ENCODE assay signal across 18 mouse cellular contexts in the genomic region with DNA sequence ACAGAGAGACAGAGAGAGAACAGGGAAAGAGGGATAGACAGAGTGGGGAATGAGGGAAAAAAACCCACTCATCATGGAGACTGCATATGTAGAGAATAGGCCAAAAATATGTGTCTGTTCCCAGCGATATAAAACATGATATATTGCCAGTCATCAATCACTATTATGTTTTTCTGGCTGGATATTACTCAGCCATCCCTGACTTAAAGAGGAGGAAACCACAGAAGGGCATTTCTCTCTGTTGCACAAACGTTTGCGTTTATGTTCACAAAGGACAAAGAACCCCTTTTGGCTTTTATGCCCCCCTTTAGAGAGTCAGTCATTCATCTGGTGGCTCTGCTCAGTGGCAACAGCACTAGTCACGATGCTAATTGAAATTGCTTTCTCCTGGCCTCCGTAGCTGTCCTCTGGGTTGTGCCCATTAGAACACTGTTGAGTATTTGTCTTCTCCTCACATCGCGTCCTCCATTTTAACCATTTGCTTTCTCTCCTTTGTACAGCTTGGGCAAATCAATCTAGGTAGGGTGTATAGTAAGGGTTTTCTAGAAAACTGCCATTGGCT. TPM values are rescaled to one million over a fixed set of nuclear protein-coding genes. Genes with fewer than 3 reads are reported as not detected.
DNase-seq lines count a peak whose midpoint lies in the region; ATAC-seq and TF ChIP-seq lines count a peak whose summit lies in the region.
"Had no signal": no experiment of that assay in that cellular context is flagged by ENCODE, and none has a peak within 500 bp of the region (broad histone marks: within the 10 kb centered on the region; RNA-seq: fewer than 3 reads in every experiment).

No protein-coding gene starts in this region.

- no peak for TF ChIP-seq POLR2A in lung, adult 2 months (IDR thresholded peaks at IDR 0.05; ENCODE audit: borderline replicate concordance, extremely low read depth, low read depth, low read length)

- no peak overlapping the region for H3K27ac ChIP-seq in hindbrain, embryonic 13.5 days
- H3K27ac ChIP-seq in hindbrain, embryonic 11.5 days (ENCODE audit: low read depth, low read length): no peak overlapping the region
- no peak overlapping the region for H3K27ac ChIP-seq in neural tube, embryonic 12.5 days
- H3K27ac ChIP-seq in limb, embryonic 10.5 days: peak overlapping the region; percentile 77
- H3K27ac ChIP-seq: embryonic facial prominence, embryonic 13.5 days; forebrain, embryonic 12.5 days; macrophage; midbrain, embryonic 13.5 days had no signal

- WGBS in hindbrain, embryonic 13.5 days: 29% methylated on average over 7 of the region's 7 CpGs
- 47% methylated on average over 7 of the region's 7 CpGs for WGBS in hindbrain, embryonic 11.5 days
- 13% methylated on average over 7 of the region's 7 CpGs for WGBS in neural tube, embryonic 12.5 days
- WGBS in limb, embryonic 10.5 days: 51% methylated on average over 7 of the region's 7 CpGs
- WGBS in lung, adult 2 months: 35% methylated on average over 7 of the region's 7 CpGs

- no peak overlapping the region for H3K4me3 ChIP-seq in hindbrain, embryonic 13.5 days
- no peak overlapping the region for H3K4me3 ChIP-seq in hindbrain, embryonic 11.5 days (ENCODE audit: low read depth, low read length)
- H3K4me3 ChIP-seq in neural tube, embryonic 12.5 days: no peak overlapping the region
- no peak overlapping the region for H3K4me3 ChIP-seq in limb, embryonic 10.5 days
- H3K4me3 ChIP-seq in lung, adult 2 months (replicated peaks; ENCODE audit: extremely low read depth, low read depth, low read length): no peak overlapping the region
- H3K4me3 ChIP-seq: embryonic facial prominence, embryonic 13.5 days; forebrain, embryonic 12.5 days; midbrain, embryonic 13.5 days had no signal

- no peaks in the 10 kb centered on the region for H3K36me3 ChIP-seq in hindbrain, embryonic 13.5 days
- no peaks in the 10 kb centered on the region for H3K36me3 ChIP-seq in hindbrain, embryonic 11.5 days (ENCODE audit: control insufficient read depth, insufficient read depth, low read length)
- no peaks in the 10 kb centered on the region for H3K36me3 ChIP-seq in neural tube, embryonic 12.5 days
- H3K36me3 ChIP-seq in limb, embryonic 10.5 days: no peaks in the 10 kb centered on the region
- H3K36me3 ChIP-seq: embryonic facial prominence, embryonic 13.5 days; forebrain, embryonic 12.5 days; midbrain, embryonic 13.5 days had no signal

- ATAC-seq in hindbrain, embryonic 13.5 days (ENCODE audit: low FRiP score): 0 out of 2 replicates have a peak, but pooled peaks have one; percentile 46
- ATAC-seq in hindbrain, embryonic 11.5 days (ENCODE audit: low FRiP score): no peak
- ATAC-seq in neural tube, embryonic 12.5 days (ENCODE audit: low FRiP score, low read depth): peak; percentile 72; the same call in 1 of the 2 replicates
- no peak for ATAC-seq in erythroblast, adult 5-6 weeks (replicated peaks; ENCODE audit: low FRiP score, poor library complexity, severe bottlenecking)
- ATAC-seq: midbrain, embryonic 13.5 days had no signal

- H3K9me3 ChIP-seq in hindbrain, embryonic 13.5 days: no peaks in the 10 kb centered on the region
- no peaks in the 10 kb centered on the region for H3K9me3 ChIP-seq in hindbrain, embryonic 11.5 days (ENCODE audit: control insufficient read depth, low read length)
- H3K9me3 ChIP-seq in neural tube, embryonic 12.5 days: no peaks in the 10 kb centered on the region
- no peaks in the 10 kb centered on the region for H3K9me3 ChIP-seq in limb, embryonic 10.5 days (replicated peaks)
- H3K9me3 ChIP-seq: embryonic facial prominence, embryonic 13.5 days; forebrain, embryonic 12.5 days; midbrain, embryonic 13.5 days had no signal

- H3K27me3 ChIP-seq in hindbrain, embryonic 13.5 days: no peaks in the 10 kb centered on the region
- H3K27me3 ChIP-seq in hindbrain, embryonic 11.5 days (ENCODE audit: control insufficient read depth, insufficient read depth, low read length): no peaks in the 10 kb centered on the region
- 0 out of 2 replicates have a peak, but pooled peaks cover 2% of the 10 kb centered on the region for H3K27me3 ChIP-seq in neural tube, embryonic 12.5 days (replicated peaks)
- H3K27me3 ChIP-seq in limb, embryonic 10.5 days (ENCODE audit: low read depth, poor library complexity, severe bottlenecking): no peaks in the 10 kb centered on the region
- H3K27me3 ChIP-seq: embryonic facial prominence, embryonic 13.5 days; forebrain, embryonic 12.5 days; midbrain, embryonic 13.5 days had no signal

- H3K4me1 ChIP-seq in hindbrain, embryonic 13.5 days (replicated peaks): peaks cover 9% of the 10 kb centered on the region; the same call in 1 of the 2 replicates
- H3K4me1 ChIP-seq in hindbrain, embryonic 11.5 days (replicated peaks; ENCODE audit: control insufficient read depth, insufficient read depth, low read length): no peaks in the 10 kb centered on the region
- peaks cover 10% of the 10 kb centered on the region; the same call in 1 of the 2 replicates for H3K4me1 ChIP-seq in neural tube, embryonic 12.5 days
- peaks cover 54% of the 10 kb centered on the region for H3K4me1 ChIP-seq in limb, embryonic 10.5 days
- no peaks in the 10 kb centered on the region for H3K4me1 ChIP-seq in lung, adult 2 months (ENCODE audit: control insufficient read depth, insufficient read depth, low read length)
- H3K4me1 ChIP-seq: midbrain, embryonic 13.5 days had no signal

- TF ChIP-seq CTCF in lung, adult 2 months (IDR thresholded peaks at IDR 0.05; ENCODE audit: insufficient read depth, low read length): no peak

- H3K9ac ChIP-seq in hindbrain, embryonic 13.5 days: no peak overlapping the region
- no peak overlapping the region for H3K9ac ChIP-seq in hindbrain, embryonic 11.5 days (ENCODE audit: low read depth, low read length)
- H3K9ac ChIP-seq in neural tube, embryonic 12.5 days: no peak overlapping the region
- H3K9ac ChIP-seq: embryonic facial prominence, embryonic 13.5 days; forebrain, embryonic 12.5 days; lung, embryonic 14.5 days; midbrain, embryonic 13.5 days had no signal

- DNase-seq in hindbrain, embryonic 11.5 days (ENCODE audit: low spot score): no peak
- no peak for DNase-seq in neural tube, embryonic 10.5 days (ENCODE audit: extremely low spot score, low spot score)
- no peak for DNase-seq in limb, embryonic 10.5 days (ENCODE audit: low spot score)
- no peak for DNase-seq in lung, adult 2 months
- DNase-seq: cerebellum, adult 9-10 months; gastrocnemius, postnatal 36 days; kidney, postnatal 25 days; layer of hippocampus, adult 9-11 months; liver; thymus, postnatal 36 days had no signal

- H3K4me2 ChIP-seq in hindbrain, embryonic 13.5 days: no peak overlapping the region
- H3K4me2 ChIP-seq in hindbrain, embryonic 11.5 days (replicated peaks; ENCODE audit: low read depth, low read length): no peak overlapping the region
- 0 out of 2 replicates have a peak overlapping the region, but pooled peaks have one; percentile 4 for H3K4me2 ChIP-seq in neural tube, embryonic 12.5 days (replicated peaks)
- H3K4me2 ChIP-seq: embryonic facial prominence, embryonic 13.5 days; forebrain, embryonic 12.5 days; lung, embryonic 14.5 days; midbrain, embryonic 13.5 days had no signal

RNA-seq across cellular contexts. Expression of gene Tanc1, which starts 18.4 kb away (rescaled TPM):
- polyA plus RNA-seq in hindbrain, embryonic 13.5 days (2015; fragmentation: Nextera tagmentation; extraction: Ambion mirVana): 7.1 and 8.9 TPM in 2 replicates
- 11.2 and 12.2 TPM in 2 replicates for polyA plus RNA-seq in hindbrain, embryonic 11.5 days (2014; fragmentation: Nextera tagmentation; extraction: Ambion mirVana)
- polyA plus RNA-seq in neural tube, embryonic 12.5 days (2016; fragmentation: Nextera tagmentation; extraction: Ambion mirVana): 15.9 and 16.1 TPM in 2 replicates
- 65.4 and 85.4 TPM in 2 replicates for polyA plus RNA-seq in limb, embryonic 10.5 days (2016; fragmentation: Nextera tagmentation; extraction: Ambion mirVana)
- 0.84 and 3.3 TPM in 2 replicates for total RNA-seq in erythroblast, adult 5-6 weeks (2015; ENCODE audit: low replicate concordance)
- total RNA-seq in erythroblast, adult 5-6 weeks (2017; ENCODE audit: low replicate concordance): 1.1 and 3.4 TPM in 2 replicates
- 24.5 and 29.0 TPM in 2 replicates for polyA plus RNA-seq in lung, adult 2 months (2012; rRNA removed)

Comparison
In these comparisons a context has a peak if more than half of its experiments do, and no peak if none do; other contexts are left out.
1. ATAC-seq: peak in hindbrain, embryonic 13.5 days (single experiment) and neural tube, embryonic 12.5 days (single experiment); none in hindbrain, embryonic 11.5 days (single experiment) and erythroblast, adult 5-6 weeks (single experiment).